Mouse (Mus musculus): ENCODE measurements around the gene Btbd1. TPM values are rescaled to one million over a fixed set of nuclear protein-coding genes. Genes with fewer than 3 reads are reported as not detected.
"Not testable (repeated sequence)": the region's sequence is repeated elsewhere in the genome, so short reads cannot be mapped to it uniquely, and the experiment has no call there.

Btbd1 gene
- polyA plus RNA-seq, 1 experiment = 37.5 TPM

DNA sequence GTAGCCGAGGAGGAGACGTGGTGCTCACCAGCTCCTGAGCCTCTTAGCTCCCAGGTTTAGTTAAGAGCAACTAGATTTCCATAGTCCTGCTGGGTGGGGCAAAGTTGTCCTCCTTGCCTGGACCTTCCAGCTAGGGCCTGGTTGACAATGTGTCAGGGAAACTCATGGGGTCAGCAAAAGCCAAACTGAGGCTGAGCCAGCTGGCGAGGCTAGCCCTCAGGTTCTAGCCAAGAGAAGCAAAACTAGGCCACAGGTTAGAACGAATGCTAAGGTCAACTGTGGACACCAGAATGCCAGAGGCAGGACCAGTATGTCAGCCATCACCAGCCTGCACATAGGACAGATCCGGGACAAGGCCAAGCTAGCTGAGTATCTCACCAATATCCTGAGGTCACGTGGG is 12.2 kb upstream of the Btbd1 start:
- no peak overlapping the region for H3K27ac ChIP-seq (ENCODE audit: control insufficient read depth, insufficient read depth, low read length)
- TF ChIP-seq CTCF (IDR thresholded peaks at IDR 0.05; ENCODE audit: borderline replicate concordance, control insufficient read depth, extremely low read depth, insufficient read depth, low read length, poor library complexity) = no peak
- TF ChIP-seq POLR2A (IDR thresholded peaks at IDR 0.05; ENCODE audit: control insufficient read depth, extremely low read depth, insufficient read depth, low read length, poor library complexity) = no peak
- DNase-seq = no peak
- H3K27me3 ChIP-seq (ENCODE audit: control insufficient read depth, insufficient read depth, low read length) = no peaks in the 10 kb centered on the region
- WGBS = 94% methylated on average over 6 of the region's 6 CpGs
- H3K36me3 ChIP-seq (ENCODE audit: control insufficient read depth, insufficient read depth, low read length) = no peaks in the 10 kb centered on the region
- H3K4me3 ChIP-seq (ENCODE audit: control insufficient read depth, insufficient read depth, low read length) = no peak overlapping the region
- no peaks in the 10 kb centered on the region for H3K4me1 ChIP-seq (replicated peaks; ENCODE audit: control insufficient read depth, insufficient read depth, low read length)

GRCm38 (mm10) chr7:81840661-81841181 is 11.5 kb upstream of the Btbd1 start:
- no peak overlapping the region for H3K27ac ChIP-seq (ENCODE audit: control insufficient read depth, insufficient read depth, low read length)
- DNase-seq = no peak
- H3K36me3 ChIP-seq (ENCODE audit: control insufficient read depth, insufficient read depth, low read length) = no peaks in the 10 kb centered on the region
- WGBS = 91% methylated on average over 7 of the region's 7 CpGs
- no peaks in the 10 kb centered on the region for H3K4me1 ChIP-seq (replicated peaks; ENCODE audit: control insufficient read depth, insufficient read depth, low read length)
- TF ChIP-seq POLR2A (IDR thresholded peaks at IDR 0.05; ENCODE audit: control insufficient read depth, extremely low read depth, insufficient read depth, low read length, poor library complexity) = no peak
- no peaks in the 10 kb centered on the region for H3K27me3 ChIP-seq (ENCODE audit: control insufficient read depth, insufficient read depth, low read length)
- H3K4me3 ChIP-seq (ENCODE audit: control insufficient read depth, insufficient read depth, low read length) = no peak overlapping the region

- no peak overlapping the region for H3K27ac ChIP-seq (ENCODE audit: control insufficient read depth, insufficient read depth, low read length)
- no peaks in the 10 kb centered on the region for H3K36me3 ChIP-seq (ENCODE audit: control insufficient read depth, insufficient read depth, low read length)
- no peak for TF ChIP-seq CTCF (IDR thresholded peaks at IDR 0.05; ENCODE audit: borderline replicate concordance, control insufficient read depth, extremely low read depth, insufficient read depth, low read length, poor library complexity)
- TF ChIP-seq POLR2A (IDR thresholded peaks at IDR 0.05; ENCODE audit: control insufficient read depth, extremely low read depth, insufficient read depth, low read length, poor library complexity) = no peak
- DNase-seq = no peak
- H3K4me3 ChIP-seq (ENCODE audit: control insufficient read depth, insufficient read depth, low read length) = no peak overlapping the region
- H3K4me1 ChIP-seq (replicated peaks; ENCODE audit: control insufficient read depth, insufficient read depth, low read length) = no peaks in the 10 kb centered on the region
- WGBS = 84% methylated on average over 6 of the region's 6 CpGs
- H3K27me3 ChIP-seq (ENCODE audit: control insufficient read depth, insufficient read depth, low read length) = no peaks in the 10 kb centered on the region
These were observed 10.5 kb upstream of the Btbd1 start for GRCm38 (mm10) chr7:81839746-81840145.

DNA sequence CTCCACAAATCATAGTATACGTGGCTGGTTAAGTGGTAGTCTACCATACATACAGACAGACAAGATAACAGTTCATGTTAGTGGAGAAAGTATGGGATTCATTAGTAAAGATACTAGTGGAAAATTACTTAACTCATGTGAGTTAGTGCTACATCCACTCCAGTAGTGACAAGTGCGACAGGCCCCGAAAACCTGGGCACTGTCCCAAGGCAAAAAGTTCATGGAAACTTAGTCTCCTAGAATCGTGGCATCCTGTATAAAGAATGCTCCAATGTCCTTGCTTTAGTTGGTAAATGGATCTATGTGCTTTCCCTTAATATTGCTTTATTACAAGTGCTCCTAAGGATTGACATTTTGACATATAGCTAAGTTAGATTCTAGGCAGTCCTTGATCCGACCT is 8.5 kb upstream of the Btbd1 start:
- not testable (repeated sequence) for H3K4me1 ChIP-seq (replicated peaks; ENCODE audit: control insufficient read depth, insufficient read depth, low read length); DNase-seq; H3K27me3 ChIP-seq (ENCODE audit: control insufficient read depth, insufficient read depth, low read length); H3K27ac ChIP-seq (ENCODE audit: control insufficient read depth, insufficient read depth, low read length); H3K36me3 ChIP-seq (ENCODE audit: control insufficient read depth, insufficient read depth, low read length); H3K4me3 ChIP-seq (ENCODE audit: control insufficient read depth, insufficient read depth, low read length)
- WGBS = 91% methylated on average over 5 of the region's 5 CpGs

DNA sequence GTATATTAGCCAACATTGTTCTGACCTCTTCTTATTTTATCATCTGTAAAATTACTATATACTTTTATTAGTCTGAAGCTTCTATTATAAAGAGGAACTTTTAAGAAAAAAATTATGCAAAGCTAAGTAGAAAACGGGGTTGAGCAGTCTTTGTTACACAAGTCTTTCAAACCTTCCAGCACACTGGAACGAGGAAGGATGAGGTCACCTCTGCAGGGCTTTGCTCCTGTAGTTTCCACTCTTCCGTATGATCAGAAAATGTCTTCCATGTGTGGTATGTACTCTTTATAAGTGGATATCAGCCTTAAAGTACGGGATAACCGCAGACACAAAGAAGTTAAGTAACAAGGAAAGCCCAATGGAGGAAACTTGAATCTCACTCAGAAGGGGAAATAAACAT is 6.2 kb upstream of the Btbd1 start:
- WGBS = 90% methylated on average over 5 of the region's 5 CpGs
- H3K27me3 ChIP-seq (ENCODE audit: control insufficient read depth, insufficient read depth, low read length) = no peaks in the 10 kb centered on the region
- no peak overlapping the region for H3K27ac ChIP-seq (ENCODE audit: control insufficient read depth, insufficient read depth, low read length)
- no peak overlapping the region for H3K4me3 ChIP-seq (ENCODE audit: control insufficient read depth, insufficient read depth, low read length)
- DNase-seq = no peak
- no peaks in the 10 kb centered on the region for H3K4me1 ChIP-seq (replicated peaks; ENCODE audit: control insufficient read depth, insufficient read depth, low read length)
- no peaks in the 10 kb centered on the region for H3K36me3 ChIP-seq (ENCODE audit: control insufficient read depth, insufficient read depth, low read length)
- TF ChIP-seq POLR2A (IDR thresholded peaks at IDR 0.05; ENCODE audit: control insufficient read depth, extremely low read depth, insufficient read depth, low read length, poor library complexity) = no peak

DNA sequence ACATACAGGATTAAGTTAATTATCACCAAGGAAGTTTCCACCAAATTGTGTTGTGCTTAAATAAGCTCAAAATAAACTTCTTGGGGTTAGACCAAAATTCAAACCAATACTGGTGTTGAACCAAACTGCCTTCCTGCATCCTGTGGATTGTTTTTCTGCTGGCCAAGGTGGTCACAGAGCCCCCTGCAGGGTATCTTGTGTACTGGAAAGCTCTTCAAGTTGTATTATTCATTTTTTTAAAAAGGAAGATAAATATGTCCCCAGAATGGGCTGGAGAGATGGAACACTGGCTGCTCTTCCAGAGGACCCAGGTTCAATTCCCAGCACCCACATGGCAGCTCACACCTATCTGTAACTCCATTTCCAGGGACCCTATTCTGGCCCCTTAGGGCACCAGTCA is 5.6 kb upstream of the Btbd1 start:
- no peak for TF ChIP-seq POLR2A (IDR thresholded peaks at IDR 0.05; ENCODE audit: control insufficient read depth, extremely low read depth, insufficient read depth, low read length, poor library complexity)
- no peak for TF ChIP-seq CTCF (IDR thresholded peaks at IDR 0.05; ENCODE audit: borderline replicate concordance, control insufficient read depth, extremely low read depth, insufficient read depth, low read length, poor library complexity)
- no peaks in the 10 kb centered on the region for H3K27me3 ChIP-seq (ENCODE audit: control insufficient read depth, insufficient read depth, low read length)
- no peak overlapping the region for H3K27ac ChIP-seq (ENCODE audit: control insufficient read depth, insufficient read depth, low read length)
- H3K4me3 ChIP-seq (ENCODE audit: control insufficient read depth, insufficient read depth, low read length) = no peak overlapping the region
- no peaks in the 10 kb centered on the region for H3K36me3 ChIP-seq (ENCODE audit: control insufficient read depth, insufficient read depth, low read length)
- H3K4me1 ChIP-seq (replicated peaks; ENCODE audit: control insufficient read depth, insufficient read depth, low read length) = peaks cover 2% of the 10 kb centered on the region
- DNase-seq = peak; percentile 26

DNA sequence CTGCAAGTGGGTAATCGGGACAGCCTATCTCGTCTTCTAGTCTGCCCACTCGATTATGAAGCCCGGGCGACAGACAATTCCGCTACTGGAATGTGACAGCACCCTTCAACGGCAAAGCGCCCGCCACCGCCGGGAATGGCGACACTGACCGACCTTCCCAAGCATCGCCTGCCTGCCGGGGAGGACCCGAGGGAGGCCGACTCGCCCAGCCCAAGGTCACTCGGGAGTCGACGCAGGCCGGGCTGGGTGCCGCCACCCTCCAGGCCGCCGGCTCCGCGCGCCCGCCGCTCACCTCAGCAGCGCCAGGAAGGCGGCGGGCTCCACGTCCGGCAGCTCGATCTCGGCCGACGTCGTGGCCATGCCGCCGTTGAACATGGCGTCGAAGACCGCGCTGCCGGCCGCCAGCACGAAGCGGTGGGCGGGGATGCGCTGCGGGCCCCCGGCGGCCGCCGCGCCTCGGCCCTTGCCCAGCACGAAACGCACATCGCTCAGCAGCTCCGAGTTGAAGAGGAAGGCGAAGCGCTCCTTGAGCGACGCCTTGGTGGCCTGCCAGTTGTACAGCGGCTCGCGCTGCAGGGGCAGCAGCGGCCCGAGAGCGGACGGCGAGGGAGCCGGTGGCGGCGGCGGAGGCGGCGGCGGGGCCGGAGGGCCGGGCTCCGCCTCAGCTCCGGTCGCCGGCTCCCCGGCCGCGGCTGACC is 401 bp downstream of the Btbd1 start:
- TF ChIP-seq CTCF (IDR thresholded peaks at IDR 0.05; ENCODE audit: borderline replicate concordance, control insufficient read depth, extremely low read depth, insufficient read depth, low read length, poor library complexity) = peak; percentile 14; the same call in 1 of the 2 replicates
- TF ChIP-seq POLR2A (IDR thresholded peaks at IDR 0.05; ENCODE audit: control insufficient read depth, extremely low read depth, insufficient read depth, low read length, poor library complexity) = no peak
- peak; percentile 50 for DNase-seq
- peaks cover 17% of the 10 kb centered on the region for H3K4me1 ChIP-seq (replicated peaks; ENCODE audit: control insufficient read depth, insufficient read depth, low read length)
- H3K36me3 ChIP-seq (ENCODE audit: control insufficient read depth, insufficient read depth, low read length) = no peaks in the 10 kb centered on the region
- H3K27ac ChIP-seq (ENCODE audit: control insufficient read depth, insufficient read depth, low read length) = no peak overlapping the region
- H3K27me3 ChIP-seq (ENCODE audit: control insufficient read depth, insufficient read depth, low read length) = no peaks in the 10 kb centered on the region
- WGBS = under 1% methylated on average over 85 of the region's 91 CpGs
- peak overlapping the region; percentile 97 for H3K4me3 ChIP-seq (ENCODE audit: control insufficient read depth, insufficient read depth, low read length)
